Mouse (Mus musculus) neutrophil, adult 83 days (primary cell): ENCODE measurements around the gene Pklr. TPM values are rescaled to one million over a fixed set of nuclear protein-coding genes. Genes with fewer than 3 reads are reported as not detected.

Experiments used
- total RNA-seq, 2 experiments: library from RNA; stranded (reverse); gene quantifications; one replicate each; pipeline ENCODE4 v1.2.4; 2023

Gene Pklr
- total RNA-seq: 10 to 100 TPM; 14.9 to 33.6 TPM

DNA sequence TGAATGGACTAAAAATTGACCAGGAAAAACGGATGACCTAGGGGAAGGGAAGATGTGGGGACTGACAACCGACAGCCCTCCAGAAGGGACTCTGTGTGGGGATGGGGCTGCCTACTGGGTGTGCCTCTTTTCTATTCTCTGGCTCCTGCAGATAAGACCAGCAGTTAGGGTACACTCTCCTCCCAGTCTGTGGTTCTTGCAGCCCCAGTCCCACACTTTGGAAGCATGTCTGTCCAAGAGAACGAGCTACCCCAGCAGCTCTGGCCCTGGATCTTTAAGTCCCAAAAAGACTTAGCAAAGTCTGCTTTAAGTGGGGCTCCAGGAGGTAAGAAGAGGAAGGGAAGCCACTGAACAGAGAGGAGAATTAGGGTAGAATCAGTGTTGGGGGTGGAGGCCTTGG, at the start of gene Pklr:
Pklr (plus strand) TSS at position 185 of the 400 bp plus-strand sequence.

DNA sequence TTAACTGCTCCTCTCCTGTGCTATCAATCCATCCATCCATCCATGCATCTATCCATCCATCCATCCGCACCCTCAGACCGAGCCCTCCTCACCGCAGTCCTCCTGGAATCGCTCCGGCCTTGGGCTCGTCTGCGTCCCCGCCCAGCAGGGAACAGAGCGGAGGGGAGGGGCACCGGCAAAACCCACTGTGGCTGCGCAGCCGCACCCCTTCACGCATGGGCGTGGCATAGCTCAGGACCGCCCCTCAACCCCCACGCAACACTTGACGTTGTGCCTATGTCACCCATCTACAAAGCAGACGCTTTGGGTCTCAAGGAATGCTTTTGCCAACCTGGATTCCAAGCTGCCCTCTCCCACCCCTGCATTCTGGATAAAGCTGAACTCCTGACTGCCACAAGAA, 42.8 kb upstream of the Pklr start, which contains the start of gene Rusc1:
Rusc1 (minus strand) TSS at position 137 of the 400 bp plus-strand sequence.

GRCm38 (mm10) chr3:89100811-89101210, 35.1 kb upstream of the Pklr start, which contains the start of gene Gm43738:
Gene Gm43738, minus strand, starts transcription at chr3:89101099.

DNA sequence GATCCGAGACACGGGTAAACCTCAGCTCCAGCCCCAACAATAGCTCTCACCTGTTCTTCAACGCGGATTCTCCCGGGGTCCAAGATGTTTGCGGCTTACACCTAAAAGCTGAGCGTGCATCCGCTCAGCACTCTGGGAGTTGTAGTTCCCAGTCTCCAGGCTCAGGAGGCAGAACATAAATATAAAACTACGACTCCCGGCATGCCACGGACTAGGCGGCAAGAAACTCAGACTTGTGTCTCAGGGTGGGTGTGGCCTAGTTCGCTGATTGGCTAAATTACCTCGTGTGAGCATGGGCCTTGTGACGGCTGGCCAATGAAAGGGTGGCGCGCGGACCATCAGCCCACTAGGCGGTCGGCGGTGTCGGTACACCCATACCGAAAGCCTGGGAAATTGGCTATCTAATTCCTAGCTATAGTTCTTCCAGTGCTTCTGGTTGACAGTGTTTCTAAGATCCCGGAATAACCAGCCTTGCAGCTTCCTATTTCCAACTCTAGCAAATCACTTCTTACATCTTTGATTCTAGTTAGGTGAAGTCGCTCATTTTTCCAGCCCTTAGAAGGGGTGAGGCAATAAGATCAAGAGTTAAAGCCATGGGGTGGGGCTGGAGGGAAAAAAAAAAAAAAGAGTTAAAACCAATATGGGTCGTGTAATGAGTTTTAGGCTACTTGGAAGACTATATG, 34.0 kb upstream of the Pklr start, which contains the start of gene Fdps:
Fdps (minus strand) TSS at position 148 of the 683 bp plus-strand sequence.

DNA sequence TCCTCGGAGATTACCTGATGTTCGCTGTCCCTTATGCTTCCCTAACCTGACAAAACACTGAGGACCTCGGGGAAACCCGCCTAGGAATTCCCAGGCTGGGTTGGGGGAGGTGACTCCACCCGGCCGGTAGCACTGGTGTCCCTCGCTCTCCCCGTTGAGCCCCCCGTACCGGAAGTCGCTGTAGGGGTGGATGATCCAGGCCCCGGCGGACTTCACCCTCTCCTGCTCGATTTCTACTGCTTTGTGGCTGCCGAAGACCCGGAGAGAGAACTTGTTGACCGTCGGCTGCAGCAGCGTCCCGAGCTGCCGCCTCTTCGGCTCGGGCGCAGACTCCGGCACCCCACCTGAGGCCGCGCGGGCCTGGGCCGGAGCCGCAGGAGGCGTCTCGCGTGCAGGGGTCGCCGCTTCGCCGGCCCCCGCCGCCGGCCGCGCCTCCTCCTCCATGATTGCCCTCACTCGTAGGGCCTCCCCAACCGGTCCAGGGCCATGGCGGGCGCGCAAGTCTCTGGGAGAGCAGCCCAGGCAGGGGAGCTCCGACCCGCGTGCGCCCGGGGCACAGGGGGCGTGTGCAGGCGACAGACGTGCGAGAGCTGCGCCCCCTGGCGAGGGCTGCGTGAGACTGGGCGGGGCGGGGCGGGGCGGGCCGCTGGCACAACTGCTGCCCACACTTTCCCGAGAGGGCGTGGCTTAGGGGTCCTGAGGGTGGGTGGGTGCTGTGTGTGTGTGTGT, 23.8 kb downstream of the Pklr start, which contains the start of gene Hcn3:
Hcn3 (minus strand) TSS at position 581 of the 729 bp plus-strand sequence.

DNA sequence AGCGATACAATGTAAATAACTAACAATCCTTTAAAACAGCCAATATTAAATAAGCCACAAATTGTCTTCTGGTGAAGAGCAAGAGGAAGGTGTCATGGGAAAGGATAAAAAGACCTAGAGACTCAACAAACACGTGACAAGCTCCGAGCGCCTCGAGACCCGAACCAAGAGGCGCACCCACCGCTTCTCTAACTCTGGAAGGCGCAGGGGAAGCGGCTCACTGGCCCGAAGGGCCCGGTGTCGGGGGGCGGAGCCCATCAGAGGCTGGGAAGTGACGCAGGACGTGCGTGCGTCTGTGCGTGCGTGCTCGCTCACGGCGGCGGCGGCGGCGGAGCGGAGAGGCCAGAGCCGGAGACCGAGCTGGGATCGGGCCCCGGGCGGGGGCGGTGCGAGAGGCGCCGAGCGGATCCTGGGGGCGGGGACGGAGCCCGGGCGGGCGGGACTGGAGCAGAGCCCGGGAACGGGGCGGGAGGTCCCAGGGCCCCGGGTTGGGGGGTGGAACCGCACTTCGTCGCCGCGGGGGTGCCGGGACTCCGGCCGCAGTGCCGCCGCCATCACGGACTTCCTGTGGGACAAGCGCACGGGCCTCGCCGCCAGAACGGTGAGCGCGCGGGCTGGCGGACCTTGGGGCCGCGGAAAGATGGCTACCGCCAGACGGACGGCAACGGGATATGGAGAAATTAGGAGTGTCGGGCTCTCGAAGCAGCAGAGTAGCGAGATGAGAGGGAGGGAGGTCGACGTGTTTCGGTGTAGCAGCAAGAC, 28.7 kb downstream of the Pklr start, which contains the start of gene Clk2:
Clk2 (plus strand) TSS at position 290 of the 762 bp plus-strand sequence.

DNA sequence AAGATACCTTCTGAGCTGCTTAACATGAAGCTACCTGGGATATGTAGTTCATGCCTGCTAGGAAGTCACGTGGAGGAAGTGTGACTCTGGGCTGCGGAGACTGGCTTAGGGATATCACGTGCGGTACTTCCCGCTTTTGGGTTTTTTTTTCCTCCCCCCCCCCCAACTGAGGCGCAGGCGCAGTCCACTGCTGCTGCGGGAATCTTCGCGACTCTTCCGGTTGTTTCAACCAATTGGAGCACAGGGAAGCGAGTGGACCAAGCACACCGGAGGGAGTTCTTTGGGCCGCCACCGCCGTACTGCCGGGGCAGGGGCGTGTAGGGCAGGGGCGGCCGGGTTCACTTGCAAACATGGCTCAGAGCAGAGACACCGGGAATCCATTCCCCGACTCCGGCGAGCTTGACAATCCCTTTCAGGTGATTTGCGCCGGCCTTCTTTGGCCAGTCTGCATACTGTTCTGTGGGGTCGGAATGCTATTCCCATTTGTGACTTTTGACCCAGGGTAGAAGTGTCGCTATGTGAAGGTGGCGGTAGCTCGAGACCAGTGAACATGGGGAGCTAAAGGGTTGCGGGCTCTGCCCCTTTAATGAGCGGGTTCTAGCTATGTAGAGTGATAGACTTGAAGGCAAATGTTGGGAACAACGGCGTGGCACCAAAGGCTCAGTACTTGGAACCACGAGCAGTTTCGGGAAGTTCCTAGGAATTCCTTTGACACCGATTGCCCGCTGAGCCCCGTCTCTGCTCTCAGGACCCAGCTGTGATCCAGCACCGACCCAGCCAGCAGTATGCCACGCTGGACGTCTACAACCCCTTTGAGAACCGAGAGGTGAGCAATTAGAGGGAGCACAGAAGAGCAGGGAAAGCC, 41.5 kb downstream of the Pklr start, which contains the start of gene Scamp3:
Scamp3 (plus strand) TSS at position 232 of the 865 bp plus-strand sequence.

GRCm38 (mm10) chr3:89183058-89183958, 47.4 kb downstream of the Pklr start, which contains the start of gene Fam189b:
Gene Fam189b, plus strand, starts transcription at chr3:89183143.

Other genes with a start within 250 kb of the Pklr start
- 1 to 10 TPM; 6.4 TPM for gene Msto1, start 222.1 kb upstream of the Pklr start, total RNA-seq
- gene Ash1l, start 185.5 kb upstream of the Pklr start, total RNA-seq: 10 to 100 TPM; 37.4 to 45.5 TPM
- gene Dap3, start 185.0 kb upstream of the Pklr start, total RNA-seq: 10 to 100 TPM; 62.3 to 64.7 TPM
- 10 to 100 TPM; 19.9 to 21.7 TPM for gene Rusc1, start 42.8 kb upstream of the Pklr start, total RNA-seq
- gene Gm43738, start 35.0 kb upstream of the Pklr start, total RNA-seq: not detected
- gene Fdps, start 34.2 kb upstream of the Pklr start, total RNA-seq: 10 to 100 TPM; 26.5 to 33.5 TPM
- gene Hcn3, start 24.1 kb downstream of the Pklr start, total RNA-seq: not detected
- gene Clk2, start 28.7 kb downstream of the Pklr start, total RNA-seq: 10 to 100 TPM; 52.8 to 53.7 TPM
- 10 to 100 TPM; 45.9 to 51.1 TPM for gene Scamp3, start 41.3 kb downstream of the Pklr start, total RNA-seq
- 1 to 10 TPM; 4.8 to 7.0 TPM for gene Fam189b, start 47.0 kb downstream of the Pklr start, total RNA-seq
- gene Gba, start 66.8 kb downstream of the Pklr start, total RNA-seq: 10 to 100 TPM; 59.9 to 64.3 TPM
- 1 to 10 TPM in 1 of 2 experiments, under 1 TPM in 1; 0.68 to 1.4 TPM for gene Thbs3, start 79.0 kb downstream of the Pklr start, total RNA-seq
- gene Mtx1, start 90.9 kb downstream of the Pklr start, total RNA-seq: 10 to 100 TPM; 44.5 to 57.2 TPM
- not detected for gene Muc1, start 92.9 kb downstream of the Pklr start, total RNA-seq
- gene Krtcap2, start 109.8 kb downstream of the Pklr start, total RNA-seq: 10 to 100 TPM; 68.3 to 70.2 TPM
- under 1 TPM; 0.44 to 0.61 TPM for gene Trim46, start 110.2 kb downstream of the Pklr start, total RNA-seq
- gene Dpm3, start 123.2 kb downstream of the Pklr start, total RNA-seq: 10 to 100 TPM; 42.5 to 56.9 TPM
- 10 to 100 TPM; 24.1 to 29.6 TPM for gene Slc50a1, start 134.4 kb downstream of the Pklr start, total RNA-seq
- gene Efna1, start 145.0 kb downstream of the Pklr start, total RNA-seq: not detected
- gene Efna3, start 186.8 kb downstream of the Pklr start, total RNA-seq: not detected
- gene Efna4, start 201.9 kb downstream of the Pklr start, total RNA-seq: not detected
- gene Adam15, start 213.9 kb downstream of the Pklr start, total RNA-seq: 100 to 1,000 TPM; 119 to 125 TPM
- under 1 TPM in 1 of 2 experiments, not detected in 1; 0.15 TPM for gene Dcst2, start 225.8 kb downstream of the Pklr start, total RNA-seq
- gene Dcst1, start 229.1 kb downstream of the Pklr start, total RNA-seq: not detected